Mouse (Mus musculus): ENCODE measurements at regions not wholly inside any gene's neighbourhood (a gene's known extent, or its start where the extent isn't known, plus 50 kb on each side); places are given as distances from the start of the nearest gene placed in this dataset.

DNA sequence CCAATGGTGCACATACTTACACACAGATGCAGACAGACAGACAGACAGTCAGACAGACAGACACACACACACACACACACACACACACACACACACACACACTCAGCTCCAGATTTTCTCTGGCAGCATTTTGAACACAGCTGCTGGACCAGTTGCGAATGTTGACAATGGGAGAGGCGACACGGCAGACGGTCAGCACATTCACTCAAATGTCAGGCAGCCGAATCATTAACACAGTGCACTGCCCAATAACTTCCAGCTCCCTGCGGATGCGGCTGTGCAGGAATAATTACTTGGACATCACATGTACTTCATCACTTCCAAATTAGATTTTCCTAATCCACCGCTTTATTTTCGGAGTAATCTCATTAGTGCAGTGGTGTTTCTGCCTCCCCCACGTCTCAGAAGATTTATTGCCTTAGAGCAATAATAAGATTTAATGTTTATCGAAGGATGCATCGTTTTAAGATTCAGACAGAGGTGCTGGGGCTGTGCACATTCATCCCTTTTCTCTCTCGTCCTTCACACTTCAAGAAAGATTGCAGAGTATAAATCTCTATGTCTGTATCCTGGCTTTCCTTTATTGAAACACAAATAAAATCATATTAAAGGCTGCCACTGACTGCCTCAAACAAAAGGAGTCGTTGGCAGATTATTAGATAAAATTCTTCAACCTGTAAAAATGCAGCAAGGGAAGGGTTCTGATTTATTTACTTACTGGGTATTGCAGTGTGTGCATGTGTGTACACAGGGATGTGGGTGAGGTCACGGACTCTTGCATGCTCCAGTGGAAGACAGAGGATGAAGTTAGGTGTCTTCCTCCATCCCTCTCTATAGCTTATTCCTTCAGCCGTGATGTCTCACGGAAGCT lies 70.9 kb upstream of the Gas2 start:
- no peak for DNase-seq (ENCODE audit: low spot score in 2 of 2)

DNA sequence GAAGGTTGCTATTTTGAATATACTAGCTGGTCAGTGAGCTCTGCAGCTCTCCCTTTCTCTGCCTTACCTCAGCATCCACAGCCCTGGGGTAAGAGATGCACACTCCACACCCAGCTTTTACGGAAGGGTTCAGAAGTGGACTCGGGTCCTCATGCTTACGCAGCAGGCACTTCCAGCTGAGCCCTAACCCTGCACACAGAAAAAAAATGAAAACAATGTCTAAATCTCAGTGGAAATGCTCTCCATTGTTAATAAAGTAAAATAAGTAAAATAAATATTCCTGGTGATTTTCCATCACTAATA lies 70.3 kb upstream of the Gas2 start:
- no peak for DNase-seq (ENCODE audit: low spot score in 2 of 2)

Data from left cerebral cortex, adult 18-20 months (tissue).